Mouse (Mus musculus) embryonic facial prominence, embryonic 14.5 days (tissue): ENCODE results near the gene Psma4. TPM values are rescaled to one million over a fixed set of nuclear protein-coding genes. Genes with fewer than 3 reads are reported as not detected.
A peak's percentile ranks its signal among the peaks of the same experiment; 100 is the strongest.

Source experiments
- ATAC-seq: fragments of 200-750 bp; cut with Nextera tagmentation; 2 replicates; pipeline ENCODE4 v1.8.0; 2017; ENCODE audit warnings: low read depth, moderate number of reproducible peaks, moderate TSS enrichment
- DNase-seq: peaks from one replicate; pipeline ENCODE4 v3.0.0-alpha.2; 2015; ENCODE audit warnings: low spot score
- H3K27ac ChIP-seq: fragments of 300-500 bp; sonication (generic); replicated peaks from 2 replicates; pipeline ENCODE4 v1.5.1; 2014; ENCODE audit warnings: low read depth, mild to moderate bottlenecking, low read length, moderate library complexity
- H3K27me3 ChIP-seq: fragments of 300-500 bp; sonication (generic); replicated peaks from 2 replicates; pipeline ENCODE4 v1.6.1; 2014; ENCODE audit warnings: low read length; ENCODE audit not compliant: control insufficient read depth, insufficient read depth
- H3K36me3 ChIP-seq: fragments of 300-500 bp; sonication (generic); 2 replicates; pipeline ENCODE4 v1.6.1; 2014; ENCODE audit warnings: low read length, mixed read lengths; ENCODE audit not compliant: control insufficient read depth, insufficient read depth
- H3K4me1 ChIP-seq: fragments of 300-500 bp; sonication (generic); 2 replicates; pipeline ENCODE4 v1.6.1; 2014; ENCODE audit warnings: antibody characterized with exemption, low read length; ENCODE audit not compliant: control insufficient read depth, insufficient read depth
- H3K4me2 ChIP-seq: fragments of 300-500 bp; sonication (generic); 2 replicates; pipeline ENCODE4 v1.6.1; 2014; ENCODE audit warnings: low read depth, mild to moderate bottlenecking, low read length, moderate library complexity, mixed read lengths
- H3K4me3 ChIP-seq: fragments of 300-500 bp; sonication (generic); 2 replicates; pipeline ENCODE4 v1.5.1; 2014; ENCODE audit warnings: low read depth, mild to moderate bottlenecking, low read length
- H3K9ac ChIP-seq: fragments of 300-500 bp; sonication (generic); 2 replicates; pipeline ENCODE4 v1.6.1; 2014; ENCODE audit warnings: low read depth, mild to moderate bottlenecking, low read length, moderate library complexity, mixed read lengths
- H3K9me3 ChIP-seq: fragments of 300-500 bp; sonication (generic); 2 replicates; pipeline ENCODE4 v1.6.1; 2016; ENCODE audit warnings: low read length; ENCODE audit not compliant: control insufficient read depth
- WGBS: fragments of 180-500 bp; shearing (Covaris S2); extraction: QIAGEN DNeasy Blood & Tissue Kit; methylation state at CpG from one replicate; pipeline ENCODE4 v1.1.7; 2014; 5-methylcytosine and 5-hydroxymethylcytosine counted together
- polyA plus RNA-seq: library from polyadenylated mRNA; unstranded; fragments of >200 nt; fragmentation: Nextera tagmentation; extraction: Ambion mirVana; gene quantifications from 2 replicates; pipeline ENCODE4 v1.2.1, GENCODE M21; 2014

The Psma4 gene
- polyA plus RNA-seq, 1 experiment from 2014 or later = 285 TPM

- no peaks in the 10 kb centered on the region for H3K27me3 ChIP-seq
- H3K4me1 ChIP-seq = no peaks in the 10 kb centered on the region
- H3K9me3 ChIP-seq = 0 out of 2 replicates have a peak, but pooled peaks cover 4% of the 10 kb centered on the region
- H3K36me3 ChIP-seq = peaks cover 13% of the 10 kb centered on the region
- ATAC-seq = no peak
- H3K4me3 ChIP-seq = no peak overlapping the region
- H3K4me2 ChIP-seq = no peak overlapping the region
- no peak overlapping the region for H3K9ac ChIP-seq
- DNase-seq = no peak
- H3K27ac ChIP-seq = no peak overlapping the region
These were observed 13.1 kb downstream of the Psma4 start for GRCm38 (mm10) chr9:54963669-54964068.

- H3K27ac ChIP-seq = no peak overlapping the region
- WGBS = 54% methylated on average over 8 of the region's 8 CpGs
- no peaks in the 10 kb centered on the region for H3K27me3 ChIP-seq
- H3K4me3 ChIP-seq = no peak overlapping the region
- no peak overlapping the region for H3K4me2 ChIP-seq
- 0 out of 2 replicates have a peak, but pooled peaks cover 4% of the 10 kb centered on the region for H3K9me3 ChIP-seq
- ATAC-seq (no peak), DNase-seq (no peak)
- H3K4me1 ChIP-seq = no peaks in the 10 kb centered on the region
- H3K36me3 ChIP-seq = no peaks in the 10 kb centered on the region
- no peak overlapping the region for H3K9ac ChIP-seq
These were observed 19.5 kb downstream of the Psma4 start for GRCm38 (mm10) chr9:54969972-54970637.

GRCm38 (mm10) chr9:54980674-54981073, 30.1 kb downstream of the Psma4 start, which contains the start of gene Chrna5:
Gene Chrna5 (plus strand): TSS chr9:54980880.
- H3K27me3 ChIP-seq = peaks cover 43% of the 10 kb centered on the region
- WGBS = 56% methylated on average over 8 of the region's 8 CpGs
- no peak within 1 kb of the TSS for H3K27ac ChIP-seq
- H3K9ac ChIP-seq = peak within 1 kb of the TSS; percentile 63
- ATAC-seq = no peak
- H3K36me3 ChIP-seq = no peaks in the 10 kb centered on the region
- peak; percentile 18 for DNase-seq
- peak within 1 kb of the TSS; percentile 93 for H3K4me2 ChIP-seq
- H3K9me3 ChIP-seq = no peaks in the 10 kb centered on the region
- no peaks in the 10 kb centered on the region for H3K4me1 ChIP-seq
- peak within 1 kb of the TSS; percentile 65 for H3K4me3 ChIP-seq

- H3K9ac ChIP-seq = peak overlapping the region; percentile 63
- DNase-seq (peak; percentile 71), ATAC-seq (peak; percentile 91)
- H3K4me3 ChIP-seq = peak overlapping the region; percentile 65
- no peaks in the 10 kb centered on the region for H3K9me3 ChIP-seq
- under 1% methylated on average over 29 of the region's 85 CpGs for WGBS
- no peak overlapping the region for H3K27ac ChIP-seq
- peaks cover 44% of the 10 kb centered on the region for H3K27me3 ChIP-seq
- H3K36me3 ChIP-seq = no peaks in the 10 kb centered on the region
- no peaks in the 10 kb centered on the region for H3K4me1 ChIP-seq
- H3K4me2 ChIP-seq = peak overlapping the region; percentile 93
These were observed 31.0 kb downstream of the Psma4 start for GRCm38 (mm10) chr9:54981291-54982191.

GRCm38 (mm10) chr9:54982401-54982800, 31.8 kb downstream of the Psma4 start:
- no peak for ATAC-seq
- Histone ChIP-seq H3K4me3 (peak overlapping the region; percentile 65), H3K27ac (no peak overlapping the region), H3K9me3 (no peaks in the 10 kb centered on the region), H3K27me3 (peaks cover 44% of the 10 kb centered on the region), H3K36me3 (no peaks in the 10 kb centered on the region), H3K4me2 (peak overlapping the region; percentile 93), H3K9ac (no peak overlapping the region), H3K4me1 (no peaks in the 10 kb centered on the region)
- no peak for DNase-seq
- WGBS = 12% methylated on average over 7 of the region's 7 CpGs

GRCm38 (mm10) chr9:54990362-54990761, 39.8 kb downstream of the Psma4 start:
- Histone ChIP-seq H3K4me2 (no peak overlapping the region), H3K9ac (no peak overlapping the region), H3K4me1 (no peaks in the 10 kb centered on the region), H3K9me3 (no peaks in the 10 kb centered on the region), H3K4me3 (no peak overlapping the region), H3K27ac (no peak overlapping the region), H3K27me3 (0 out of 2 replicates have a peak, but pooled peaks cover 3% of the 10 kb centered on the region), H3K36me3 (no peaks in the 10 kb centered on the region)
- DNase-seq = no peak
- ATAC-seq = no peak
- 75% methylated on average over 3 of the region's 3 CpGs for WGBS

- no peak overlapping the region for H3K9ac ChIP-seq
- no peak overlapping the region for H3K4me3 ChIP-seq
- 42% methylated on average over 3 of the region's 3 CpGs for WGBS
- no peak overlapping the region for H3K27ac ChIP-seq
- no peaks in the 10 kb centered on the region for H3K9me3 ChIP-seq
- H3K4me1 ChIP-seq = no peaks in the 10 kb centered on the region
- DNase-seq (no peak), ATAC-seq (no peak)
- no peak overlapping the region for H3K4me2 ChIP-seq
- H3K27me3 ChIP-seq = no peaks in the 10 kb centered on the region
- no peaks in the 10 kb centered on the region for H3K36me3 ChIP-seq
These were observed 43.8 kb downstream of the Psma4 start for GRCm38 (mm10) chr9:54994381-54994780.

GRCm38 (mm10) chr9:54995645-54996044, 45.1 kb downstream of the Psma4 start:
- Histone ChIP-seq H3K27me3 (no peaks in the 10 kb centered on the region), H3K4me3 (no peak overlapping the region), H3K9ac (no peak overlapping the region), H3K36me3 (no peaks in the 10 kb centered on the region), H3K9me3 (no peaks in the 10 kb centered on the region), H3K4me2 (no peak overlapping the region), H3K27ac (no peak overlapping the region), H3K4me1 (no peaks in the 10 kb centered on the region)
- DNase-seq = no peak
- 94% methylated on average over 3 of the region's 3 CpGs for WGBS
- no peak for ATAC-seq
